Mouse (Mus musculus) heart, postnatal 10 days (tissue): Measurements from ENCODE around the gene Car5a. TPM values are rescaled to one million over a fixed set of nuclear protein-coding genes. Genes with fewer than 3 reads are reported as not detected.

ENCODE experiments used
- DNase-seq, 2 experiments: peaks; one replicate each; pipeline ENCODE4 v3.0.0; 2021
- intact Hi-C: fragments of 180-260 bp; cut with DNase I; formaldehyde crosslinking; loops from one replicate; pipeline ENCODE4 v1.15.1; 2025
- total RNA-seq, 2 experiments: library from RNA; stranded (reverse); gene quantifications; 2 replicates each; pipeline ENCODE4 v1.2.3; 2021

Car5a gene
- total RNA-seq, 2 experiments from 2014 or later, result not detected

- intact Hi-C loops, result no loop called here
Observed at GRCm38 (mm10) chr8:121935341-121936294, 9.1 kb downstream of the Car5a start.

GRCm38 (mm10) chr8:121934923-121935322 lies 9.8 kb downstream of the Car5a start:
- intact Hi-C loops, result no loop called here
- DNase-seq, result no peak

More at GRCm38 (mm10) chr8:121935341-121936294, 9.1 kb downstream of the Car5a start:
- DNase-seq, result peak; percentile 39 to 54

- DNase-seq, result peak; percentile 66 to 79
- intact Hi-C loops, result no loop called here
Observed at GRCm38 (mm10) chr8:121934506-121934905, 10.2 kb downstream of the Car5a start.

- intact Hi-C loops, result no loop called here
- no peak for DNase-seq
Observed at GRCm38 (mm10) chr8:121932668-121933520, 11.8 kb downstream of the Car5a start.

GRCm38 (mm10) chr8:121932026-121932667 lies 12.6 kb downstream of the Car5a start:
- DNase-seq, result no peak
- intact Hi-C loops, result no loop called here

GRCm38 (mm10) chr8:121931571-121931970 lies 13.1 kb downstream of the Car5a start:
- intact Hi-C loops, result no loop called here
- no peak for DNase-seq

GRCm38 (mm10) chr8:121930047-121930446 lies 14.7 kb downstream of the Car5a start:
- no peak for DNase-seq
- intact Hi-C loops, result no loop called here

- DNase-seq, result peak; percentile 59 to 74
Observed at GRCm38 (mm10) chr8:121927316-121927715, 17.4 kb downstream of the Car5a start.

GRCm38 (mm10) chr8:121926266-121926665 lies 18.4 kb downstream of the Car5a start:
- DNase-seq, result no peak
- intact Hi-C loops, result loop anchor here (10.0 kb wide), 1 partner anchor 221 kb away; no protein-coding TSS in a partner anchor

More at GRCm38 (mm10) chr8:121927316-121927715, 17.4 kb downstream of the Car5a start:
- intact Hi-C loops, result loop anchor here (10.0 kb wide), 1 partner anchor 223 kb away; no protein-coding TSS in a partner anchor

- intact Hi-C loops, result loop anchor here (1.0 to 10.0 kb wide), 4 partner anchors 17 to 221 kb away; no protein-coding TSS in a partner anchor
- DNase-seq, result peak; percentile 80 to 88
Observed at GRCm38 (mm10) chr8:121925624-121926023, 19.1 kb downstream of the Car5a start.

GRCm38 (mm10) chr8:121924681-121925080 lies 20.0 kb downstream of the Car5a start:
- DNase-seq, result no peak
- intact Hi-C loops, result loop anchor here (1.0 to 10.0 kb wide), 4 partner anchors 16 to 220 kb away; no protein-coding TSS in a partner anchor

- DNase-seq, result peak; percentile 60 to 72
- intact Hi-C loops, result loop anchor here (10.0 kb wide), 1 partner anchor 217 kb away; no protein-coding TSS in a partner anchor
Observed at GRCm38 (mm10) chr8:121922101-121922500, 22.6 kb downstream of the Car5a start.

GRCm38 (mm10) chr8:121921582-121921981 lies 23.1 kb downstream of the Car5a start:
- intact Hi-C loops, result loop anchor here (10.0 kb wide), 1 partner anchor 217 kb away; no protein-coding TSS in a partner anchor

GRCm38 (mm10) chr8:121919731-121920130 lies 25.0 kb downstream of the Car5a start:
- intact Hi-C loops, result loop anchor here (10.0 kb wide), 1 partner anchor 215 kb away; no protein-coding TSS in a partner anchor
- no peak for DNase-seq

More at GRCm38 (mm10) chr8:121921582-121921981, 23.1 kb downstream of the Car5a start:
- no peak for DNase-seq

- intact Hi-C loops, result no loop called here
- DNase-seq, result no peak
Observed at GRCm38 (mm10) chr8:121919158-121919557, 25.5 kb downstream of the Car5a start.

GRCm38 (mm10) chr8:121913378-121913777 lies 31.3 kb downstream of the Car5a start:
- intact Hi-C loops, result no loop called here
- no peak for DNase-seq

GRCm38 (mm10) chr8:121912831-121913230 lies 31.9 kb downstream of the Car5a start:
- intact Hi-C loops, result no loop called here
- no peak for DNase-seq

GRCm38 (mm10) chr8:121911987-121912386 lies 32.7 kb downstream of the Car5a start:
- DNase-seq, result no peak
- intact Hi-C loops, result no loop called here

GRCm38 (mm10) chr8:121911400-121911799 lies 33.3 kb downstream of the Car5a start:
- DNase-seq, result no peak
- intact Hi-C loops, result no loop called here

GRCm38 (mm10) chr8:121909663-121910062 lies 35.0 kb downstream of the Car5a start:
- intact Hi-C loops, result loop anchor here (1.0 to 2.0 kb wide), 3 partner anchors 15 to 59 kb away; no protein-coding TSS in a partner anchor
- peak; percentile 71 to 90 for DNase-seq
